Mouse (Mus musculus) hindbrain, embryonic 10.5 days (tissue): ENCODE measurements around the gene Psg19. TPM values are rescaled to one million over a fixed set of nuclear protein-coding genes. Genes with fewer than 3 reads are reported as not detected.
"Not testable (repeated sequence)": the region's sequence is repeated elsewhere in the genome, so short reads cannot be mapped to it uniquely, and the experiment has no call there.

Experiments
- DNase-seq: peaks from one replicate; pipeline ENCODE4 v3.0.0-alpha.2; 2017; ENCODE audit warnings: low spot score
- H3K27ac ChIP-seq: fragments of 300-500 bp; sonication (generic); 2 replicates; pipeline ENCODE4 v1.5.1; 2016; ENCODE audit warnings: mild to moderate bottlenecking, moderate library complexity
- H3K27me3 ChIP-seq: fragments of 300-500 bp; sonication (generic); 2 replicates; pipeline ENCODE4 v1.6.1; 2016; ENCODE audit warnings: mild to moderate bottlenecking; ENCODE audit not compliant: poor library complexity, insufficient read depth, severe bottlenecking
- H3K36me3 ChIP-seq: fragments of 300-500 bp; sonication (generic); 2 replicates; pipeline ENCODE4 v1.6.1; 2016; ENCODE audit warnings: mild to moderate bottlenecking, moderate library complexity
- H3K4me1 ChIP-seq: fragments of 300-500 bp; sonication (generic); replicated peaks from 2 replicates; pipeline ENCODE4 v1.6.1; 2016; ENCODE audit warnings: mild to moderate bottlenecking
- H3K4me3 ChIP-seq: fragments of 300-500 bp; sonication (generic); 2 replicates; pipeline ENCODE4 v1.5.1; 2016; ENCODE audit warnings: mild to moderate bottlenecking, moderate library complexity
- H3K9me3 ChIP-seq: fragments of 300-500 bp; sonication (generic); 2 replicates; pipeline ENCODE4 v1.6.1; 2016; ENCODE audit warnings: mild to moderate bottlenecking, moderate library complexity
- WGBS: fragments of 180-500 bp; shearing (Covaris S2); methylation state at CpG from one replicate; pipeline ENCODE4 v1.1.7; 2016; 5-methylcytosine and 5-hydroxymethylcytosine counted together
- polyA plus RNA-seq: library from polyadenylated mRNA; unstranded; fragments of >200 nt; fragmentation: Nextera tagmentation; extraction: Ambion mirVana; gene quantifications from 2 replicates; pipeline ENCODE4 v1.2.1, GENCODE M21; 2016

The Psg19 gene
- polyA plus RNA-seq, 1 experiment from 2014 or later: not detected

DNA sequence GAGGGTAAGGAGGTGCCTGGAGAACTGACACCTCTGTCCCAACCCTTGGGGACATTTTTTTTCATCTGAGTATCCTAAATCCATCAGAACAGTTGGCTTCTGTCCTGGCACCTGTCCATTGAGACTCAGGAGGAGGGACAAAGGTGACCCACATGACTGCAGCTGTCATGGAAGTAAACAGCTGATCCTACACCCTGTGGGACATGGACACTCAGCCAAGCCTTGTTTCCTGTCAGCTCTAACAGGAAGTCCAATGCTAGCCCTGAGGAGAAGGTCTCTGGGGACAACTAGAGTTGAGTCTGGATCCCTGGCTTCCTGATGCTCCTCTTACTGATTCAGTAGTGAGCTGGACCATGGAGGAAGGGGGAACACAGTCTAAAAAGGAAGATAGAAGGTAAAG, 7.6 kb downstream of the Psg19 start:
- H3K9me3 ChIP-seq, DNase-seq, H3K4me3 ChIP-seq, H3K27me3 ChIP-seq, H3K27ac ChIP-seq, H3K36me3 ChIP-seq, H3K4me1 ChIP-seq: not testable (repeated sequence)

DNA sequence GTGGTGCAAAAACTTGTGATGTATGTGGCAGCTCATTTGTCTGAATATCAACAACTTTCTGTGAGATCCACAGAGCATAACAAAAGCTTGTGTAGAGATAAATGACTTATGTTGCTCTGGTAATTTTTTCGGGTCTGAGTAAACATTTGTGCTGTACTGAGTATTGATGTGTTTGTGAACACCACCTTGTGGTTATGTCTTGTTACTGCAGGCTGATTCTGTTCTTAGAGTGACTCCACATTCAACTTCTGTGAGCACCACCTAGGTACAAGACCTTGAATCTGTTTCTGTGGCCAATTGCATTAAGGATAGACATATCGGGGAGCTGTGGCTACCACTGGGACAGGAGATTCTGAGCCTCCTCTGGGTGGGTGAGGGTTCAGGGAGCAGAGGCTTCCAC, 17.0 kb downstream of the Psg19 start:
- not testable (repeated sequence) for H3K9me3 ChIP-seq, H3K27ac ChIP-seq, H3K4me1 ChIP-seq, H3K4me3 ChIP-seq, H3K36me3 ChIP-seq, H3K27me3 ChIP-seq, DNase-seq
- WGBS: 51% methylated on average over 2 of the region's 2 CpGs

DNA sequence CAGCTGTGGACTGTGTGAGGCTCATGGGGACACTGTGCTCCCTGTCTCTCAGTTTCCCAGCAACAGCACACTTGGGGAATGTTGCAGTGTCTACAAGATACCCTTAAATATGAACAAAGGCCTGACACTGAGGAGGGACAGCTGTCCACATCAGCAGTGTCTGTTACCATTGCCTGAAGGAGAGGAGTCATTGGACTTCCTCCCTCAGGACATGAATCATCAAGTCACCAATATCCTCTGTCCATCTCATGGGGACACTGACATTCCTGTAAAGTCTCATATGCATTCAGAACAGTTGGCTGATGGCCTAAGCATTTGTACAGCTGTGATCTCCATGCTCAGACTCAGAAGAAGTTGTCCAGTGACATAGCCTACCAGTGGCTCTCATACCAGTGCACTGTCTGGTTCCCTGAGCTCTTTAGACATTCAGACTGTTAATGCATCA, 19.0 kb downstream of the Psg19 start:
- H3K4me1 ChIP-seq: no peaks in the 10 kb centered on the region
- H3K36me3 ChIP-seq: no peaks in the 10 kb centered on the region
- H3K27ac ChIP-seq: no peak overlapping the region
- no peaks in the 10 kb centered on the region for H3K27me3 ChIP-seq
- no peak for DNase-seq
- H3K4me3 ChIP-seq: no peak overlapping the region
- no peaks in the 10 kb centered on the region for H3K9me3 ChIP-seq

DNA sequence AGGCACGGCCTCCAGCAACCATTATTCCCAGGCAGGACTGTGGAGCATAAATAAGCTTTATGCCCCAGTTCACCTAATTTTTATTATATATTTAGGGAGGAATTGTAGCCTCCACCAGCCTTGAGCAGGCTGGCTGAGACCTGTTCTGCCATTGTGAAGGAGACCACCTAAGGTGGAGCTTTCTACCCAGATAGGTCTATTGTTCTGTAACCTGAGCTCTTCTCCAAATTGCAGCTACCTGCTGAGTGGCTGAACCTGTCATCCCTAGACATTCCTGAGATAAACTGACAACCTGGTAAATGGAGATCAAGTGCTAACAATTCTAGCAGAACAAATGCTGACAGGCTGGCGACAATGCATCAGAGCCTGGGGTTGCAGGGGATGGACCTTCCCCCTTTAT, 35.4 kb downstream of the Psg19 start:
- H3K36me3 ChIP-seq: not testable (repeated sequence)
- 43% methylated on average over 1 of the region's 2 CpGs for WGBS

DNA sequence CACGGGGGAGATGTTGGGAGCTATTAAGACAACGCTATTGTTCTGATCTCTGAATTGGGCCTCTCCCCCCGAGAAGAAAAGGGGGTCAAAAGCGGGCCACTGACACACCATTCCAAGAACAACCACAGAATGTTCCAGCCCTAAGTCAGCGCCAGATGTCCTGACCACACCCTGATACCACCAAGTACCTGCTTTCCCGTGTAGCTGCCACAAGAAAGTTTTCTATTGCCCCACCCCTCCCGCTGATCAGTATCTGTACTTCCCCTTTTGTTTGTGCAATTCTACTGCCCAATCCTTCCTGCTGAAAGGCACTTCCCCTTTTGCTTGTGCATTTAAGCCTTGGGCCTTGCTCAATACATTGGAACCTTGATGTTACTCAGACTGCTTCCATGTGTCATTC, 38.2 kb downstream of the Psg19 start:
- WGBS: 92% methylated on average over 7 of the region's 7 CpGs
- not testable (repeated sequence) for H3K4me3 ChIP-seq, H3K27ac ChIP-seq, DNase-seq, H3K9me3 ChIP-seq, H3K36me3 ChIP-seq, H3K4me1 ChIP-seq, H3K27me3 ChIP-seq

More for the DNA sequence above, 35.4 kb downstream of the Psg19 start:
- not testable (repeated sequence) for H3K9me3 ChIP-seq, H3K4me1 ChIP-seq, H3K4me3 ChIP-seq, H3K27ac ChIP-seq, DNase-seq, H3K27me3 ChIP-seq

DNA sequence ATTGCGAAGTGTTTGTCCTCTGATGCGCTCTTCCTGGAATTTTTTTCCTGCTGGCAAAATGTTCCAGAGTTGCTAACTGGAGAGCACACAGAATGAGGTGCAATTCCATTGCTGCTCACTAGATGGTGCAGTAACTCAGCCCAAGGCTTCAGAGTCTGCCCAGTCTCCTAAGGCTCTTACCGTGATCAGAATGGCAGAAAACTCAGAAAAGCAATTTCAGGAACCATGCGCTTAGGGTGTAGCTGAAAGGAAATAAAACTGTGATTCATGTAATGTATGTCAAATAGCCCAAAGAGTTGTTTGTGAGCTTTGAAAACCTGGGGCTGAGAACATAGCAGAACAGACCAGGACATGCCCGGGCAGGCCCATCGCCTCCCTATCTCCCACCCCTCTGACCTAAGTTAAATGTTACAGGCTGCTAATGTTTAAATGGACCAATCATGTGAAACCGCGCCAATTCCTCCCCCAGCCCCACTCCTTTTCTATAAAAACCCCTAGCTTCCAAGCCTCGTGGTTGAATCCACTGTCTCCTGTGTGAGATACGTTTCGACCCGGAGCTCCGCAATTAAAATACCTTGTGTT, 48.3 kb downstream of the Psg19 start:
- 55% methylated on average over 11 of the region's 13 CpGs for WGBS
- not testable (repeated sequence) for H3K4me3 ChIP-seq, H3K27ac ChIP-seq, H3K36me3 ChIP-seq, H3K9me3 ChIP-seq
- DNase-seq: peak; percentile 71
- peaks cover 20% of the 10 kb centered on the region for H3K27me3 ChIP-seq
- H3K4me1 ChIP-seq: peaks cover 13% of the 10 kb centered on the region

DNA sequence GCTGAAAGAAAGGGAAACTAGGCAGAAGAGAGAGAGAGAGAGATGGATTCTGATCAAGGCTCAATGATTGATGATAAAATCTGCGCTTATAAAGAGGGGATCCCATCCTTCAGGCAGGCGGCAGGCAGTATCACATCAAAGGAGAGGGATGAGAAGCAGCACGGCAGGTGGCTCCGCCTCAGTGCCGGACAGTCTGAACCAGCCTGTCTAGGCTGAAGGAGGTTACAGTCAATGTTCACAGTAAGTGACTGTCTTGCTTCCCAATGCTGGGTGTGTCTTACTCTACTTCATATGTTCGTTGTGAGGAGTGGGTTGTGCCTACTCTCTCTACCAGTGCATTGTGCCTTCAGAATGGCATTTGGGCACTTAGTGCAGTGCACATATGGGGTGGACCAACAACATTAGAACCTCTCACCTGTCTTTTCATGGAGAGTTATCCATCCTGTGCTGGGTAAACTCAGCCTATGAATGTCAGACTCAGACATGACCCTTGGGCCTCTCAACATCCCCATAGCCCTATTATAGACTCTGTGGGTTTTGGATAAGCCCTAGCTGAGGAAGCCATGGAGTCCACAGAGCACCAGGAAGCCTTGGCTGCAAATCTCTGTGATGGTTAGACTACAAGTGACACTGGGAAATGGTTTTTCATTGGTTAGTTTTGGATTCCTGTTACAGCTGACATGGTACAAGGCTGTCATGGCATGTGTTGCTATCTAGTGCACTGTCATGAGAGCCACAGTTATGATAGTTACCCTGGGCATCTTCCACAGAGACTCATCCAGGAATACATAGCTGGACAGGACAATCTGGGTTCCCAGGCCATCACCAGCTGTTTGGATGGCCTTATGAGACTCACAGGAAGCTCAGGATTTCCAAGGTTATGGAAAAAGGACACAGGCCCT, 49.1 kb downstream of the Psg19 start:
- Histone ChIP-seq H3K27ac (no peak overlapping the region), H3K27me3 (peaks cover 20% of the 10 kb centered on the region), H3K9me3 (peaks cover 7% of the 10 kb centered on the region; the same call in 1 of the 2 replicates), H3K36me3 (no peaks in the 10 kb centered on the region), H3K4me3 (no peak overlapping the region), H3K4me1 (peaks cover 13% of the 10 kb centered on the region)
- WGBS: 10% methylated on average over 6 of the region's 6 CpGs
- DNase-seq: no peak

DNA sequence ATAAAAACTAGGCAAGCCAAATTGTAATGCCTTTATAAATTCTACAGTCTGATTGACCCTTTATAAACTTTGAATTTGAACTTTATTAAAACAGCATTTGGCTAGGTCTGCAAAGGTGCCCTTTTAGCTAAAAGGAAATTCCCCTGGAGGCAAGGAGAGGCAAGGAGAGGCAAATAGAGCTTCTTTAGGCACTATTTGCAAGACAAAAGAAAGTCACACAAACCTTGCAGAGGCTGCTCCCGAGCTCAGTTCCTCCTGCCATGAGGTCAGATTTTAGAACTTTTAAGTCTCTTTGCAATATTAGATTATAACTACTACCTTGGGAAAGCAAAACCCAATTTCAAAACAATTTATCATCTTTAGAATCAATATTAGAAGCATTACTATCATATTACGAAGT, 50.9 kb downstream of the Psg19 start:
- not testable (repeated sequence) for H3K36me3 ChIP-seq, H3K4me3 ChIP-seq, H3K27ac ChIP-seq, DNase-seq, H3K9me3 ChIP-seq
- H3K4me1 ChIP-seq: peaks cover 13% of the 10 kb centered on the region
- 26% methylated on average over 2 of the region's 2 CpGs for WGBS
- H3K27me3 ChIP-seq: peaks cover 20% of the 10 kb centered on the region

DNA sequence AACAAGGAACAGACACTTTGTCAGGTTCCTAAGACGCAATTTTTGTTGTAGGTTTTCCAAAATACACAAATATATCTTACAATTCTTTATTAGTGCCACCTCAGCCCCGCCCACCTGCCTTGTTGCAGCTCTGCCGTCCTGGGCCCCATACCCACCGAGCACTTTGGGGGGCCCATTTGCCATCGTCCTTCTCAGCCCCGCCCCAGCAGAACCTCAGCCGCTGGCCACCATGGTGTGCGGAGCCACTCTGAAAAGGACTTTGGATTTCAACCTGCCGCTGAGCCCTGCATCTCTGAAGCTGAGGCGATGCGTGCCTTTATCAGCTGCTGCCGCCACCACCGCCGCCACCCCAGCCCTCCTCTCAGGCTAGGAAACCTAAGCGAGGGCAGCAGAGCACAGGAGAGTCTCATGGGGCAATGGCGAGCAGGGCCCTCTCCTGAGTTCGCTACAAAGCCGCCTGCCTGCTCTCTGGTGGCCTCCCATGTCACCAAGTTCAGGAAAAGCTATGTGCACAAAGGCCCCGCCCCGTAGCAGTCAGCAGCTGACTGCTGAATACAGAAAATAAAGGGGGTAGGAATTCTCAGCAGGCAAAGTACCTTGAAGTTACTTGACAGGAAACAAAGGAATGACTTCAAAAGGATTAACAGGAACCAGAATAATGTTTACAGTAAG, 52.0 kb downstream of the Psg19 start:
- peaks cover 13% of the 10 kb centered on the region for H3K4me1 ChIP-seq
- H3K27ac ChIP-seq: peak overlapping the region; percentile 84
- no peaks in the 10 kb centered on the region for H3K36me3 ChIP-seq
- 9% methylated on average over 20 of the region's 20 CpGs for WGBS
- H3K27me3 ChIP-seq: peaks cover 20% of the 10 kb centered on the region
- peak overlapping the region; percentile 48 for H3K4me3 ChIP-seq
- H3K9me3 ChIP-seq: peaks cover 7% of the 10 kb centered on the region; the same call in 1 of the 2 replicates
- peak; percentile 53 for DNase-seq

Other genes with a start within 250 kb of the Psg19 start
- gene Psg27, start 231.2 kb downstream of the Psg19 start, polyA plus RNA-seq: not detected in 2 replicates
- not detected in 2 replicates for gene Psg23, start 182.0 kb downstream of the Psg19 start, polyA plus RNA-seq
- not detected in 2 replicates for gene Psg21, start 141.8 kb downstream of the Psg19 start, polyA plus RNA-seq
- gene Psg20, start 112.3 kb downstream of the Psg19 start, polyA plus RNA-seq: not detected in 2 replicates
- not detected in 2 replicates for gene Psg22, start 80.4 kb downstream of the Psg19 start, polyA plus RNA-seq
- gene Psg17, start 23.1 kb upstream of the Psg19 start, polyA plus RNA-seq: not detected in 2 replicates
- 0.26 and 0.31 TPM in 2 replicates for gene Mill2, start 41.4 kb upstream of the Psg19 start, polyA plus RNA-seq
- 1.0 and 1.5 TPM in 2 replicates for gene Pglyrp1, start 72.8 kb upstream of the Psg19 start, polyA plus RNA-seq
- gene Ccdc61, start 111.9 kb upstream of the Psg19 start, polyA plus RNA-seq: 36.8 and 39.2 TPM in 2 replicates
- gene Nova2, start 127.4 kb upstream of the Psg19 start, polyA plus RNA-seq: 3.5 and 7.3 TPM in 2 replicates
- 0.09 TPM in 1 of 2 replicates, not detected in the other for gene Nanos2, start 188.9 kb upstream of the Psg19 start, polyA plus RNA-seq
- gene Mypop, start 192.7 kb upstream of the Psg19 start, polyA plus RNA-seq: 4.1 and 5.0 TPM in 2 replicates
- 23.2 and 31.1 TPM in 2 replicates for gene Irf2bp1, start 205.5 kb upstream of the Psg19 start, polyA plus RNA-seq
- gene Foxa3, start 225.0 kb upstream of the Psg19 start, polyA plus RNA-seq: 0.07 TPM in 1 of 2 replicates, not detected in the other
- gene Sympk, start 225.9 kb upstream of the Psg19 start, polyA plus RNA-seq: 45.9 and 57.2 TPM in 2 replicates